Mouse (Mus musculus) erythroblast, embryonic 14.5 days (primary cell): ENCODE data around the gene Apln.

ENCODE experiments used
- GATA1 ChIP-seq: IDR thresholded peaks from 2 replicates; pipeline ENCODE4 v1.6.1; 2012; ENCODE audit warnings: low read length, inconsistent platforms, mixed read lengths
- TAL1 ChIP-seq: IDR thresholded peaks from 3 replicates; pipeline ENCODE4 v1.6.1; 2012; ENCODE audit warnings: low read length, inconsistent platforms, mixed read lengths

DNA sequence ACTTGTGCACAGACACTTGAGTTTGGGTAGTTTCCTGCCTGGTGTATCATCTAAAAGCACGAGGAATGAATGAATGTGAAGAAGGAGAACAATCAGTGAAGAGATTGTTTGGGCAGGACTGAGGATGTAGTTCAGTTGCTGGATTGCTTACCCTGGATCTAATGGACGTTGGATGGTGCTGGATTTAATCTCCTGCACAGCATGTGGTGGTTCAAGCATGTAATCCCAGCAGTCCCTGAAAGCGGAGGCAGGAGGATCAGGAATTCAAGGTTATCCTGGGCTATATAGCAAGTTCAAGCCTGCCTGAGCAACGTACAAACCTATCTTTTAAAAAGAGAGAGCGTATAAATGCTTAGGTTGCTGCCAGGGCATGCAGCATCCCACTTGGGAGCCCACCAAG, 37.7 kb upstream of the Apln start:
- no peak for TF ChIP-seq TAL1
- no peak for TF ChIP-seq GATA1
